Mouse (Mus musculus) layer of hippocampus, postnatal 36 days (tissue): ENCODE measurements around the gene Ube2d1. TPM values are rescaled to one million over a fixed set of nuclear protein-coding genes. Genes with fewer than 3 reads are reported as not detected.

ENCODE experiments used
- DNase-seq, 2 experiments: peaks; one replicate each; pipeline ENCODE4 v3.0.0; 2022
- total RNA-seq, 2 experiments: library from RNA; stranded (reverse); gene quantifications; 2 replicates each; pipeline ENCODE4 v1.2.3; 2021

Ube2d1 gene
- total RNA-seq, 2 experiments from 2014 or later, result 53.1 to 53.2 TPM

DNA sequence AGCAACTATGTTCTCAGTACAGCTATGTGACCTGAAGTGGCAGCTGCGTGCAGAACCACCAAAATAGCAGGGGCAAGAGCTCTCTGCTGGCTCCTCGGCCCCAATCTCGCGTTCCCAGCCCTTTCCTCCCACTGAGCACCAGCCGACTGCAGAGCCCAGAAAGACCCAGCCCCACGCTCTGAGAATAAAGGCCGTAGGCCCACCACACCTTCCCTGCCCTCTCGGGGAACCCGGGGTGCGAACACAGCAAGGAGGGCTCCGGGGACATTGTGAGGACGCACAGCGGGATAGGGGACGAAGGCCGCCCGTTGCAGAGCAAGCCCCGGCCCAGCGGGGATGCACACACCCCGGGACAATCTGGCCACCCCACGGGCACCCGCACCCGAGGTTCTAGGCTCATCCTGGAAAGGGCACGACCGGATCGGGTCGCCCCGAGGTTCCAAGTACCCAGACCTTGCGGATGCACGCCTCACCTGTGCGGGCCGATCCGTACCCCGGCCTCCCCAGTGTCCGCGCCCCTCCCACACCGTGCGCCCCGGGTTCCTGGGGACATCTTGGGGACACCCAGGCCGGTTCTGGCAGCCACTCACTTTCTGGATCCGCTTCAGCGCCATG is 444 bp downstream of the Ube2d1 start:
- no peak for DNase-seq

DNA sequence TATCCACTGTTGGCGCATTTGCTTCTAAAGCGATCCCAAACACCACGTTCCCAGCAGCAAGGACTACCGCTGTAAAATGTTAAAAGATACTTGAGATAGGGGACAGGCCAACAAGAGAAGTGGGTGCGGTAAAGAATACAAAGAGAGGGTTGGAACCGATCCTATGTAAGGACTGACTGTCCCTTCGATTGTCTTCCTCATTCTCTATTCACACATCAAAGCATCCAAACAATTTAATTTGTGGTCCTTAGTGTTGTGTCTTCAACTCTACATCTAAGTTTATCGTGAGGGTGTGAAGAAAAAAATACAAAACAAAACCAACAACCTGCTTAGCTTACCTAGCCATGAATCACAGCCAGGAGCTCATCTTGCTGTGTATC is 941 bp downstream of the Ube2d1 start:
- DNase-seq, result no peak

- DNase-seq, result peak; percentile 44 to 49
Observed at GRCm38 (mm10) chr10:71273008-71273739, 11.9 kb downstream of the Ube2d1 start.

- no peak for DNase-seq
Observed at GRCm38 (mm10) chr10:71267973-71268372, 17.1 kb downstream of the Ube2d1 start.

DNA sequence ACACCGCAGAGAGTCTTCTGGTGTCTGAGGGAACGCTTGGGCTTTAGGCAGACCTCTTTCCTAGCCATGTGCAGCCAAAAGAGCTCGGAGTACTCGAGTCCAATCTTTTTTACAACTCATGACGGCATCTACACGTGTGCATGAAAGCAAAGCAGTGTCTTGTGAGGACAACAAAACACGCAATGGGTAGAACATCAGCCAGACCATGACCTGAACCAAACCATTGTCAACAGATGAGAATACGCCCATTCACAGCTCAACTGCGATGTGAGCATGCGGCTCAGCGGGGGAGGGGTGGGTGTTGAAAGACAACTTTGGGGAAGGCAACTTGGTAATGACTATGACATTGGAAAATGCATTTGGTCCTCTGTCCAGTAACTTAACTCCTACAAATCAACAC is 17.6 kb downstream of the Ube2d1 start:
- DNase-seq, result peak in 1 of 2 experiments; percentile 36

- DNase-seq, result no peak
Observed at GRCm38 (mm10) chr10:71265067-71265466, 20.0 kb downstream of the Ube2d1 start.

- DNase-seq, result no peak
Observed at GRCm38 (mm10) chr10:71261637-71262036, 23.4 kb downstream of the Ube2d1 start.

GRCm38 (mm10) chr10:71258943-71259342 is 26.1 kb downstream of the Ube2d1 start:
- no peak for DNase-seq

- DNase-seq, result no peak
Observed at GRCm38 (mm10) chr10:71258516-71258915, 26.5 kb downstream of the Ube2d1 start.

DNA sequence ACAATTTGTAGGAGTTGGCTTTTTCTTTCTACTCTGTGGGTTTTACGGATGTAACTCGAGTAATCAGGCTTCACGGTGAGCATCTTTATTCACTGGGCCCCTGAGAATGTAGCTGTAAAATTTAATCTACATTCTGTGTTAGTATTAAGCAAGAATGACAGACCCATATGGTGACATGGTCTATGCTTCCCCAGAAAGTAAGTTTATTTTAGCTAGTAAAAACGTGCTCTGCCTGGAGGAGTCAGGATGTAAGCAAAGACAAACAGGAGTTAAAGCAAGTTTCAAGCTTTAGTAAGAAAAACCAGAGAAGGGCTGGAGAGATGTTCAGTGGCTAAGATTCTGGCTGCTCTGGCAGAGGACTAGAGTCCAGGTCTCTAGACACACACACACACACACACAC is 31.9 kb downstream of the Ube2d1 start:
- no peak for DNase-seq

DNA sequence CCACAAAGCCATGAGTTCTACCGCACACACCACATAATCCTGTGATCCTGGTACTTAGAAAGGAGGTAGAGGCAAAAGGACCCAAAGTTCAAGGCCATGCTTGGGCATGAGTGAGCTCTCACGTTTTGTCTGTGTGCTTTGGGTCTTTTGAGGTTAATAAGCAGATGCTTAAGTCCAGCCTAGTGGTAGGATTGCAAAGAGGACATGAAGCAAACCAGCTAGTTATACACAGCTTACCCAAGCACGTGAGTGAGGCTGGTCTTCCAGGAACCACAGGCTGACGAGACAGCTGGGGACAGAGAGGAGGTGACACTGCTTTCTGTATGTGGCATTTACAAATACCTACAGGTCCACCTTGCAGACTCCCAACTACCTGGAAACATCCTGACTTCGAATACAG is 32.6 kb downstream of the Ube2d1 start:
- DNase-seq, result no peak

- no peak for DNase-seq
Observed at GRCm38 (mm10) chr10:71251846-71252245, 33.2 kb downstream of the Ube2d1 start.

DNA sequence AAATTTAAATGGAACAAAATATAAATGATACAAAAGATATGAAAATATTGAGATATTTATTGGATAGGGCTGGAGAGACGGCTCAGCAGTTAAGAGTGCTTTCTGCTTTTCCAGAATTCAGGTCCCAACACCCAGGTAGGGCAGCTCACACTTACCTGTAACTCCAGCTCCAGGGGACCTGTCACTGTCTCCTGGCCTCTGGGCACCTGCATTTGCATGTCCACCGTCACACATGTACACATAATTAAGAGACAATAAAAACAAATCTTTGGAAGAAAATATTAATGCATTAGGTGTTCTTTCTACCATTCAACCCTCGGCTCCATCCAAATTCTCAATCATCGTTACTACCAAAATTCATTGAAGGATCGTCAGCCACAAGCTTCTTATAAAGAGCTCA is 33.8 kb downstream of the Ube2d1 start:
- DNase-seq, result no peak

- DNase-seq, result peak; percentile 61 to 63
Observed at GRCm38 (mm10) chr10:71250472-71250871, 34.6 kb downstream of the Ube2d1 start.

- DNase-seq, result no peak
Observed at GRCm38 (mm10) chr10:71249086-71249880, 35.8 kb downstream of the Ube2d1 start.

DNA sequence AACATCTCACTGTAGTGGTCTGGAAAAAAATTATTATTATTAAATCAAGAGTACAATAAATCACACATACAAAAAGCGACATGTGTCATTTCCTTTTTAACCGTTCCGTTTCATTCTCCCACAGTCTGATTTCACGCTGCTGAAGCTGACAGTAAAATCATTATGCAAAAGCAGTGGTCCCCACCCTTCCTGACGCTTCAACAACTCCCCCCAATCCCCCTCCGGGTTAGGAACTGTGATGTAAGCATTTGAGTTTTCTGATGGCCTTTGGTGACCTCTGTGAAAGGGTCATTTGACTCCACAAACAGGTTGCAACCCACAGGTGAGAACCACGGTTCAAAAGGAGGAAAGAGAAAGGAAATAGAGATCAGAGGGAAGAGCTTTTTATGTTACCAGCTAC is 38.1 kb downstream of the Ube2d1 start:
- DNase-seq, result no peak

DNA sequence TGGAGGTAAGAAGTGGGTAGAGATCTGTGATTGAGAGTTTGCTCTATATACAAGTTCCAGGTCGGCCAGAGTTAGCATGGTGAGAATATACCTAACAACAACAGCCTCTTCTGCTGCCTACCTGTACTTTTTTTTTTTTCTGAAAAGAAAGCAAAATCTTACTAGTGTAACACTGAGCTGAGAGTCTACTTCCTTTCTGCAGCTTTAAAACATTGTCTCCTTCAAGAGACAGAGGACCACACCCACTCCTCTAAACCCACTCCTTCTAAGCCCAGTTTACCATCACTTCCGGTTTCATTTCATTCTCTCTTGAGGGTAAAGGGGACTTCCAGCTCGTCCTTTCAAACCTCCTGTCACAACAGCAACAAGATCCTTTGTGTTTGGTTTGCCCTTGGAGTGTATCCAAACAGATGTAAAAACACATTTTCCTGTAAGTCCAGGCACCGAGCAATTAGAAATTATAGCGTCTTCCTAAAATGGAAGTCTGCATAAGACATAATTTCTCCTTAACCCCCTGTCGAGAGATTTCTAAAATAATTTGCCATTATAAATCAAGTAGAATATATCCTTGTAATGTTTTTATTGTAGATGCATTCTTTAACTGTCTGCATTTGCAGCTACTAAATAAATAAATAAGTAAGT is 45.5 kb downstream of the Ube2d1 start:
- DNase-seq, result no peak

DNA sequence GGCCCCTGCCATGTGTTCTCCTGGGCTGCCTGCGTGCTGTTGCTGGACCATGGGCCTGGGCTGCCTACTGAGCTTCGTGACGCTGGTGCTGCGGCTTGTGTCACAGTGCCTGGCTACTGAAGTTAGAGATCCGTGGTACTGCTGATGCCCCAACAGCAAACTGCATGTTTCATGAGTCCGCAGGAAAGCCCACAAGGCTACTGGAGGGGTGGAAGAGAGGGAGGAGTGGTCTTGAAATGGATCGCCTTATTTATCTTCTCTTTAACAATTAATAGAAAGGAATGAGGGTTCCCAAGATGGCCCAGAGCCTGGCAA is 46.9 kb downstream of the Ube2d1 start, which contains the start of gene Tfam:
Tfam (minus strand) TSS at position 41 of the 315 bp plus-strand sequence.
- no peak for DNase-seq

GRCm38 (mm10) chr10:71237516-71238239 is 47.4 kb downstream of the Ube2d1 start:
- DNase-seq, result peak; percentile 95

DNA sequence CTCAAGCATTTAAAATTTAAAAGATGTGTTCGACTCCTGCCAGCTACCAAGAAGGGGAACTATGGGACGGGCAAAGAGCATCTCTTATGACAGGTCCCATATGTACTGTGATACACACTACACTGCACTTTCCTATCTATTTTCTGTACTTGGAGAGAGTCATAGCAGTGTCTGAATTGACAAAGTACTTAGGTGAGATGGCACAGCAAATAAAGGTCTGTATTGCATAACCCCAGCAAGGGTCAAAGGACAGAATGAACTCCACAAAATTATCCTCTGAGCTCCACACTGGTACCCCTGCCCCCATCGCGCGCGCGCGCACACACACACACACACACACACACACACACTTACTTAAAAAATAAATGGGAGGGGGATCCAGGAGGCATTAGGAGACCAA is 51.0 kb downstream of the Ube2d1 start:
- DNase-seq, result no peak

DNA sequence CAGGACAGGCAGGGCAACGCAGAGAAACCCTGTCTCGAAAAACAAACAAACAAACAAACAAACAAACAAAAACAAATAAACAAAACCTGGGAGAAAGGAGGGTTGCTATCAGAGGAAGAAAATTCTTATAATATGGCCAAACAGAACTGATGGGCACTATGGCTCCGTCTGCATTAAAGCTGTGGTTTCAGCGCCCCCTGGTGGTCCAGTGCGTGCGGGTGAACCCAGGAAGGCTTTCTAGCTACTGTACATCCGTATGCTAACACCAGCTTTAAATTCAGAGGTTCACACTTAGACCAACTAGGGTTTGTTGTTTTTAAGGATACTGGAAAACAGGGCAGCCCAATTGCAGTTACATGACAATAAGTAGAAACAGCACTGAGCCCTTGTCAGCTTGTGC is 59.2 kb downstream of the Ube2d1 start:
- DNase-seq, result peak; percentile 73 to 82

GRCm38 (mm10) chr10:71223101-71223500 is 62.0 kb downstream of the Ube2d1 start:
- DNase-seq, result no peak
